Mouse (Mus musculus): ENCODE results near the gene Dock4. TPM values are rescaled to one million over a fixed set of nuclear protein-coding genes. Genes with fewer than 3 reads are reported as not detected.

Gene Dock4
- polyA plus RNA-seq, 1 experiment from 2014 or later = 7.2 TPM

- ATAC-seq (replicated peaks; ENCODE audit: insufficient number of reproducible peaks, insufficient read depth, low FRiP score, low read depth) = no peak
- no peaks in the 10 kb centered on the region for H3K36me3 ChIP-seq
- WGBS = 73% methylated on average over 3 of the region's 3 CpGs
- no peaks in the 10 kb centered on the region for H3K27me3 ChIP-seq
- no peak overlapping the region for H3K27ac ChIP-seq
- no peak overlapping the region for H3K4me3 ChIP-seq
- no peaks in the 10 kb centered on the region for H3K9me3 ChIP-seq (replicated peaks)
- no peak overlapping the region for H3K9ac ChIP-seq
- H3K4me1 ChIP-seq (replicated peaks) = no peaks in the 10 kb centered on the region
- H3K4me2 ChIP-seq = no peak overlapping the region
Observed at GRCm38 (mm10) chr12:40712235-40712634, 266.5 kb downstream of the Dock4 start.

- Histone ChIP-seq H3K36me3 (no peaks in the 10 kb centered on the region), H3K4me3 (no peak overlapping the region), H3K9me3 (replicated peaks) (no peaks in the 10 kb centered on the region), H3K9ac (no peak overlapping the region), H3K27me3 (no peaks in the 10 kb centered on the region), H3K4me1 (replicated peaks) (no peaks in the 10 kb centered on the region), H3K27ac (no peak overlapping the region), H3K4me2 (no peak overlapping the region)
- whole genome bisulfite sequencing = 61% methylated on average over 5 of the region's 5 CpGs
- no peak for ATAC-seq (replicated peaks; ENCODE audit: insufficient number of reproducible peaks, insufficient read depth, low FRiP score, low read depth)
Observed at GRCm38 (mm10) chr12:40714288-40714687, 268.5 kb downstream of the Dock4 start.

GRCm38 (mm10) chr12:40715174-40715573 is 269.4 kb downstream of the Dock4 start:
- Histone ChIP-seq H3K4me2 (no peak overlapping the region), H3K27me3 (no peaks in the 10 kb centered on the region), H3K36me3 (no peaks in the 10 kb centered on the region), H3K4me1 (replicated peaks) (no peaks in the 10 kb centered on the region), H3K4me3 (no peak overlapping the region), H3K9ac (no peak overlapping the region), H3K27ac (no peak overlapping the region), H3K9me3 (replicated peaks) (no peaks in the 10 kb centered on the region)
- 80% methylated on average over 2 of the region's 2 CpGs for WGBS
- ATAC-seq (replicated peaks; ENCODE audit: insufficient number of reproducible peaks, insufficient read depth, low FRiP score, low read depth) = no peak

- no peak overlapping the region for H3K27ac ChIP-seq
- no peak for ATAC-seq (replicated peaks; ENCODE audit: insufficient number of reproducible peaks, insufficient read depth, low FRiP score, low read depth)
Observed at GRCm38 (mm10) chr12:40728373-40728772, 282.6 kb downstream of the Dock4 start.

GRCm38 (mm10) chr12:40730756-40731155 is 285.0 kb downstream of the Dock4 start:
- Histone ChIP-seq H3K9me3 (replicated peaks) (no peaks in the 10 kb centered on the region), H3K36me3 (no peaks in the 10 kb centered on the region), H3K4me1 (replicated peaks) (0 out of 2 replicates have a peak, but pooled peaks cover 2% of the 10 kb centered on the region), H3K4me3 (no peak overlapping the region), H3K9ac (no peak overlapping the region), H3K27ac (no peak overlapping the region), H3K4me2 (no peak overlapping the region), H3K27me3 (no peaks in the 10 kb centered on the region)
- 64% methylated on average over 3 of the region's 3 CpGs for WGBS
- no peak for ATAC-seq (replicated peaks; ENCODE audit: insufficient number of reproducible peaks, insufficient read depth, low FRiP score, low read depth)

More at GRCm38 (mm10) chr12:40728373-40728772, 282.6 kb downstream of the Dock4 start:
- Histone ChIP-seq H3K4me1 (replicated peaks) (0 out of 2 replicates have a peak, but pooled peaks cover 2% of the 10 kb centered on the region), H3K4me2 (no peak overlapping the region), H3K27me3 (no peaks in the 10 kb centered on the region), H3K4me3 (no peak overlapping the region), H3K36me3 (no peaks in the 10 kb centered on the region), H3K9ac (no peak overlapping the region), H3K9me3 (replicated peaks) (no peaks in the 10 kb centered on the region)
- WGBS = 62% methylated on average over 2 of the region's 2 CpGs

GRCm38 (mm10) chr12:40745501-40745900 is 299.7 kb downstream of the Dock4 start:
- H3K9me3 ChIP-seq (replicated peaks) = no peaks in the 10 kb centered on the region
- no peak overlapping the region for H3K9ac ChIP-seq
- H3K4me2 ChIP-seq = no peak overlapping the region
- H3K4me1 ChIP-seq (replicated peaks) = no peaks in the 10 kb centered on the region
- ATAC-seq (replicated peaks; ENCODE audit: insufficient number of reproducible peaks, insufficient read depth, low FRiP score, low read depth) = no peak
- H3K36me3 ChIP-seq = no peaks in the 10 kb centered on the region
- no peak overlapping the region for H3K4me3 ChIP-seq
- H3K27me3 ChIP-seq = no peaks in the 10 kb centered on the region
- 77% methylated on average over 7 of the region's 7 CpGs for WGBS
- no peak overlapping the region for H3K27ac ChIP-seq

- Histone ChIP-seq H3K4me3 (no peak overlapping the region), H3K4me1 (replicated peaks) (no peaks in the 10 kb centered on the region), H3K27ac (no peak overlapping the region), H3K9me3 (replicated peaks) (no peaks in the 10 kb centered on the region), H3K9ac (no peak overlapping the region), H3K27me3 (no peaks in the 10 kb centered on the region), H3K4me2 (no peak overlapping the region), H3K36me3 (no peaks in the 10 kb centered on the region)
- ATAC-seq (replicated peaks; ENCODE audit: insufficient number of reproducible peaks, insufficient read depth, low FRiP score, low read depth) = no peak
- WGBS = 74% methylated on average over 3 of the region's 3 CpGs
Observed at GRCm38 (mm10) chr12:40746081-40746480, 300.3 kb downstream of the Dock4 start.

GRCm38 (mm10) chr12:40759281-40759680 is 313.5 kb downstream of the Dock4 start:
- Histone ChIP-seq H3K4me3 (no peak overlapping the region), H3K36me3 (no peaks in the 10 kb centered on the region), H3K27ac (no peak overlapping the region), H3K4me1 (replicated peaks) (no peaks in the 10 kb centered on the region), H3K4me2 (no peak overlapping the region), H3K27me3 (no peaks in the 10 kb centered on the region), H3K9me3 (replicated peaks) (no peaks in the 10 kb centered on the region), H3K9ac (no peak overlapping the region)
- no peak for ATAC-seq (replicated peaks; ENCODE audit: insufficient number of reproducible peaks, insufficient read depth, low FRiP score, low read depth)
- 87% methylated on average over 2 of the region's 2 CpGs for WGBS

- H3K27ac ChIP-seq = no peak overlapping the region
- no peaks in the 10 kb centered on the region for H3K27me3 ChIP-seq
- no peaks in the 10 kb centered on the region for H3K4me1 ChIP-seq (replicated peaks)
- H3K4me2 ChIP-seq = no peak overlapping the region
- no peak overlapping the region for H3K9ac ChIP-seq
- no peaks in the 10 kb centered on the region for H3K9me3 ChIP-seq (replicated peaks)
- no peak for ATAC-seq (replicated peaks; ENCODE audit: insufficient number of reproducible peaks, insufficient read depth, low FRiP score, low read depth)
- no peaks in the 10 kb centered on the region for H3K36me3 ChIP-seq
- 82% methylated on average over 8 of the region's 8 CpGs for WGBS
- H3K4me3 ChIP-seq = no peak overlapping the region
Observed at GRCm38 (mm10) chr12:40767258-40767816, 321.6 kb downstream of the Dock4 start.

- Histone ChIP-seq H3K36me3 (no peaks in the 10 kb centered on the region), H3K4me2 (no peak overlapping the region)
Observed at GRCm38 (mm10) chr12:40773091-40773490, 327.3 kb downstream of the Dock4 start.

GRCm38 (mm10) chr12:40781554-40781953 is 335.8 kb downstream of the Dock4 start:
- 82% methylated on average over 6 of the region's 6 CpGs for WGBS
- Histone ChIP-seq H3K9ac (no peak overlapping the region), H3K27me3 (no peaks in the 10 kb centered on the region), H3K4me2 (no peak overlapping the region), H3K4me1 (replicated peaks) (no peaks in the 10 kb centered on the region), H3K4me3 (no peak overlapping the region), H3K9me3 (replicated peaks) (no peaks in the 10 kb centered on the region), H3K27ac (no peak overlapping the region), H3K36me3 (no peaks in the 10 kb centered on the region)
- ATAC-seq (replicated peaks; ENCODE audit: insufficient number of reproducible peaks, insufficient read depth, low FRiP score, low read depth) = no peak

More at GRCm38 (mm10) chr12:40773091-40773490, 327.3 kb downstream of the Dock4 start:
- no peak overlapping the region for H3K4me3 ChIP-seq
- H3K4me1 ChIP-seq (replicated peaks) = no peaks in the 10 kb centered on the region
- no peak overlapping the region for H3K9ac ChIP-seq
- ATAC-seq (replicated peaks; ENCODE audit: insufficient number of reproducible peaks, insufficient read depth, low FRiP score, low read depth) = no peak
- no peak overlapping the region for H3K27ac ChIP-seq
- no peaks in the 10 kb centered on the region for H3K27me3 ChIP-seq
- H3K9me3 ChIP-seq (replicated peaks) = no peaks in the 10 kb centered on the region
- WGBS = 71% methylated on average over 1 of the region's 1 CpGs

GRCm38 (mm10) chr12:40788621-40789111 is 342.9 kb downstream of the Dock4 start:
- Histone ChIP-seq H3K9ac (no peak overlapping the region), H3K36me3 (no peaks in the 10 kb centered on the region), H3K9me3 (replicated peaks) (no peaks in the 10 kb centered on the region), H3K27me3 (0 out of 2 replicates have a peak, but pooled peaks cover 3% of the 10 kb centered on the region), H3K27ac (no peak overlapping the region), H3K4me3 (no peak overlapping the region), H3K4me2 (no peak overlapping the region), H3K4me1 (replicated peaks) (0 out of 2 replicates have a peak, but pooled peaks cover 5% of the 10 kb centered on the region)
- WGBS = 43% methylated on average over 3 of the region's 3 CpGs
- ATAC-seq (replicated peaks; ENCODE audit: insufficient number of reproducible peaks, insufficient read depth, low FRiP score, low read depth) = no peak

All from heart, embryonic 15.5 days (tissue).